Mouse (Mus musculus): ENCODE data around the gene Edc4.

Gene Edc4

GRCm38 (mm10) chr8:105935863-105936603 lies 55.4 kb downstream of the Edc4 start:
- in situ Hi-C loops (cut with MboI; ENCODE audit: low pct_unique_long_range_greater_than_20kb in 1 of 2, low sequenced_read_pairs in 2 of 2, unreplicated experiment in 1 of 2) = no loop called here

GRCm38 (mm10) chr8:105936866-105937475 lies 56.3 kb downstream of the Edc4 start:
- in situ Hi-C loops (cut with MboI; ENCODE audit: low pct_unique_long_range_greater_than_20kb in 1 of 2, low sequenced_read_pairs in 2 of 2, unreplicated experiment in 1 of 2) = no loop called here

- in situ Hi-C loops (cut with MboI; ENCODE audit: low pct_unique_long_range_greater_than_20kb in 1 of 2, low sequenced_read_pairs in 2 of 2, unreplicated experiment in 1 of 2) = no loop called here
These were observed 57.0 kb downstream of the Edc4 start for GRCm38 (mm10) chr8:105937496-105938305.

- in situ Hi-C loops (cut with MboI; ENCODE audit: low pct_unique_long_range_greater_than_20kb in 1 of 2, low sequenced_read_pairs in 2 of 2, unreplicated experiment in 1 of 2) = no loop called here
These were observed 57.6 kb downstream of the Edc4 start, which contains the start of gene Psmb10 for GRCm38 (mm10) chr8:105938306-105938669. Gene Psmb10 (minus strand): TSS chr8:105938444.

- in situ Hi-C loops (cut with MboI; ENCODE audit: low pct_unique_long_range_greater_than_20kb in 1 of 2, low sequenced_read_pairs in 2 of 2, unreplicated experiment in 1 of 2) = no loop called here
These were observed 61.3 kb downstream of the Edc4 start for GRCm38 (mm10) chr8:105942026-105942425.

GRCm38 (mm10) chr8:105942542-105942941 lies 61.9 kb downstream of the Edc4 start:
- in situ Hi-C loops (cut with MboI; ENCODE audit: low pct_unique_long_range_greater_than_20kb in 1 of 2, low sequenced_read_pairs in 2 of 2, unreplicated experiment in 1 of 2) = no loop called here

- in situ Hi-C loops (cut with MboI; ENCODE audit: low pct_unique_long_range_greater_than_20kb in 1 of 2, low sequenced_read_pairs in 2 of 2, unreplicated experiment in 1 of 2) = no loop called here
These were observed 62.6 kb downstream of the Edc4 start, which contains the start of gene Lcat for GRCm38 (mm10) chr8:105943321-105943739. Gene Lcat (minus strand): TSS chr8:105943382.

All from mouse embryonic stem cell (cell line).